Mouse (Mus musculus) neural tube, embryonic 14.5 days (tissue): ENCODE measurements around the gene Vav1. TPM values are rescaled to one million over a fixed set of nuclear protein-coding genes. Genes with fewer than 3 reads are reported as not detected.

ENCODE experiments used
- ATAC-seq: fragments of 200-750 bp; cut with Nextera tagmentation; 2 replicates; pipeline ENCODE4 v1.8.0; 2017; ENCODE audit warnings: low read depth, mild to moderate bottlenecking, moderate TSS enrichment, moderate library complexity
- H3K27ac ChIP-seq: fragments of 300-500 bp; sonication (generic); 2 replicates; pipeline ENCODE4 v1.5.1; 2014; ENCODE audit warnings: low read depth, mild to moderate bottlenecking, control low read depth, low read length, moderate library complexity, mixed read lengths
- H3K27me3 ChIP-seq: fragments of 300-500 bp; sonication (generic); 2 replicates; pipeline ENCODE4 v1.6.1; 2014; ENCODE audit warnings: low read length; ENCODE audit not compliant: control insufficient read depth, insufficient read depth
- H3K36me3 ChIP-seq: fragments of 300-500 bp; sonication (generic); 2 replicates; pipeline ENCODE4 v1.6.1; 2014; ENCODE audit warnings: low read length, mixed read lengths; ENCODE audit not compliant: control insufficient read depth, insufficient read depth
- H3K4me1 ChIP-seq: fragments of 300-500 bp; sonication (generic); 2 replicates; pipeline ENCODE4 v1.6.1; 2014; ENCODE audit warnings: low read length; ENCODE audit not compliant: control insufficient read depth, insufficient read depth
- H3K4me2 ChIP-seq: fragments of 300-500 bp; sonication (generic); 2 replicates; pipeline ENCODE4 v1.6.1; 2014; ENCODE audit warnings: mild to moderate bottlenecking, low read depth, low read length, control low read depth
- H3K4me3 ChIP-seq: fragments of 300-500 bp; sonication (generic); 2 replicates; pipeline ENCODE4 v1.5.1; 2014; ENCODE audit warnings: low read depth, low read length, control low read depth, mixed read lengths
- H3K9ac ChIP-seq: fragments of 300-500 bp; sonication (generic); replicated peaks from 2 replicates; pipeline ENCODE4 v1.6.1; 2014; ENCODE audit warnings: low read depth, mild to moderate bottlenecking, control low read depth, low read length, mixed read lengths
- H3K9me3 ChIP-seq: fragments of 300-500 bp; sonication (generic); 2 replicates; pipeline ENCODE4 v1.6.1; 2016; ENCODE audit warnings: low read length; ENCODE audit not compliant: control insufficient read depth
- WGBS: fragments of 180-500 bp; shearing (Covaris S2); extraction: QIAGEN DNeasy Blood & Tissue Kit; methylation state at CpG from one replicate; pipeline ENCODE4 v1.1.7; 2014; 5-methylcytosine and 5-hydroxymethylcytosine counted together
- polyA plus RNA-seq: library from polyadenylated mRNA; unstranded; fragments of >200 nt; fragmentation: Nextera tagmentation; extraction: Ambion mirVana; gene quantifications from 2 replicates; pipeline ENCODE4 v1.2.1, GENCODE M21; 2014

The Vav1 gene
- polyA plus RNA-seq, 1 experiment from 2014 or later: 1.1 TPM

- Histone ChIP-seq H3K36me3 (no peaks in the 10 kb centered on the region), H3K9ac (no peak overlapping the region), H3K27ac (no peak overlapping the region), H3K27me3 (no peaks in the 10 kb centered on the region), H3K4me1 (no peaks in the 10 kb centered on the region), H3K4me3 (no peak overlapping the region), H3K4me2 (no peak overlapping the region), H3K9me3 (no peaks in the 10 kb centered on the region)
- ATAC-seq: no peak
- 71% methylated on average over 5 of the region's 5 CpGs for WGBS
Measured at GRCm38 (mm10) chr17:57283906-57284305, 5.0 kb downstream of the Vav1 start.

- no peaks in the 10 kb centered on the region for H3K9me3 ChIP-seq
- 61% methylated on average over 2 of the region's 2 CpGs for WGBS
- H3K4me3 ChIP-seq: no peak overlapping the region
- no peak overlapping the region for H3K27ac ChIP-seq
- ATAC-seq: no peak
- H3K4me2 ChIP-seq: no peak overlapping the region
- H3K9ac ChIP-seq: no peak overlapping the region
- H3K36me3 ChIP-seq: no peaks in the 10 kb centered on the region
- H3K4me1 ChIP-seq: no peaks in the 10 kb centered on the region
- H3K27me3 ChIP-seq: no peaks in the 10 kb centered on the region
Measured at GRCm38 (mm10) chr17:57285077-57285476, 6.2 kb downstream of the Vav1 start.

GRCm38 (mm10) chr17:57286718-57287355 lies 7.9 kb downstream of the Vav1 start:
- no peaks in the 10 kb centered on the region for H3K36me3 ChIP-seq
- ATAC-seq: 0 out of 2 replicates have a peak, but pooled peaks have one; percentile 41
- H3K9ac ChIP-seq: no peak overlapping the region
- 75% methylated on average over 8 of the region's 8 CpGs for WGBS
- no peaks in the 10 kb centered on the region for H3K27me3 ChIP-seq
- H3K4me1 ChIP-seq: no peaks in the 10 kb centered on the region
- no peak overlapping the region for H3K27ac ChIP-seq
- no peaks in the 10 kb centered on the region for H3K9me3 ChIP-seq
- H3K4me3 ChIP-seq: no peak overlapping the region
- H3K4me2 ChIP-seq: no peak overlapping the region

GRCm38 (mm10) chr17:57289252-57289651 lies 10.4 kb downstream of the Vav1 start:
- Histone ChIP-seq H3K9ac (no peak overlapping the region), H3K4me1 (no peaks in the 10 kb centered on the region), H3K4me3 (no peak overlapping the region), H3K4me2 (no peak overlapping the region), H3K9me3 (no peaks in the 10 kb centered on the region), H3K36me3 (no peaks in the 10 kb centered on the region), H3K27ac (no peak overlapping the region), H3K27me3 (no peaks in the 10 kb centered on the region)
- 89% methylated on average over 5 of the region's 5 CpGs for WGBS
- ATAC-seq: no peak

GRCm38 (mm10) chr17:57290001-57290670 lies 11.2 kb downstream of the Vav1 start:
- Histone ChIP-seq H3K27me3 (no peaks in the 10 kb centered on the region), H3K9ac (no peak overlapping the region), H3K27ac (no peak overlapping the region), H3K4me3 (no peak overlapping the region), H3K36me3 (no peaks in the 10 kb centered on the region), H3K4me1 (no peaks in the 10 kb centered on the region), H3K9me3 (no peaks in the 10 kb centered on the region), H3K4me2 (no peak overlapping the region)
- 90% methylated on average over 9 of the region's 9 CpGs for WGBS
- no peak for ATAC-seq

GRCm38 (mm10) chr17:57290671-57291055 lies 11.8 kb downstream of the Vav1 start:
- no peaks in the 10 kb centered on the region for H3K36me3 ChIP-seq
- ATAC-seq: no peak
- H3K9ac ChIP-seq: no peak overlapping the region
- H3K27ac ChIP-seq: no peak overlapping the region
- no peak overlapping the region for H3K4me3 ChIP-seq
- H3K9me3 ChIP-seq: no peaks in the 10 kb centered on the region
- no peak overlapping the region for H3K4me2 ChIP-seq
- H3K4me1 ChIP-seq: no peaks in the 10 kb centered on the region
- no peaks in the 10 kb centered on the region for H3K27me3 ChIP-seq
- WGBS: 84% methylated on average over 7 of the region's 7 CpGs

GRCm38 (mm10) chr17:57292302-57292701 lies 13.4 kb downstream of the Vav1 start:
- Histone ChIP-seq H3K27me3 (no peaks in the 10 kb centered on the region), H3K27ac (no peak overlapping the region), H3K9me3 (no peaks in the 10 kb centered on the region), H3K9ac (no peak overlapping the region), H3K4me2 (no peak overlapping the region), H3K36me3 (no peaks in the 10 kb centered on the region), H3K4me3 (no peak overlapping the region), H3K4me1 (no peaks in the 10 kb centered on the region)
- WGBS: 79% methylated on average over 2 of the region's 2 CpGs
- ATAC-seq: no peak

- Histone ChIP-seq H3K36me3 (no peaks in the 10 kb centered on the region), H3K4me3 (no peak overlapping the region), H3K4me1 (no peaks in the 10 kb centered on the region), H3K9me3 (no peaks in the 10 kb centered on the region), H3K27ac (no peak overlapping the region), H3K27me3 (no peaks in the 10 kb centered on the region), H3K4me2 (no peak overlapping the region), H3K9ac (no peak overlapping the region)
- WGBS: 95% methylated on average over 9 of the region's 9 CpGs
- ATAC-seq: no peak
Measured at GRCm38 (mm10) chr17:57292968-57293367, 14.1 kb downstream of the Vav1 start.

GRCm38 (mm10) chr17:57295935-57296334 lies 17.0 kb downstream of the Vav1 start:
- WGBS: 93% methylated on average over 9 of the region's 9 CpGs
- H3K4me1 ChIP-seq: no peaks in the 10 kb centered on the region
- no peak for ATAC-seq
- H3K27me3 ChIP-seq: no peaks in the 10 kb centered on the region
- H3K4me3 ChIP-seq: no peak overlapping the region
- no peak overlapping the region for H3K9ac ChIP-seq
- no peaks in the 10 kb centered on the region for H3K36me3 ChIP-seq
- no peak overlapping the region for H3K27ac ChIP-seq
- no peak overlapping the region for H3K4me2 ChIP-seq
- no peaks in the 10 kb centered on the region for H3K9me3 ChIP-seq
